In genomic region chr3:34264811-34265210, GRCm38 (mm10) we compare ENCODE assay signal across 26 mouse cellular contexts.
A peak's percentile ranks its signal among the peaks of the same experiment; 100 is the strongest.
DNase-seq lines count a peak whose midpoint lies in the region; ATAC-seq lines count a peak whose summit lies in the region.
"Had no signal": no experiment of that assay in that cellular context is flagged by ENCODE, and none has a peak within 500 bp of the region (broad histone marks: within the 10 kb centered on the region; RNA-seq: fewer than 3 reads in every experiment).

No protein-coding gene starts in this region.

- no peak overlapping the region for H3K27ac ChIP-seq in heart, embryonic 12.5 days (ENCODE audit: poor library complexity, severe bottlenecking)
- H3K27ac ChIP-seq: forebrain, embryonic 10.5 days; forebrain, embryonic 13.5 days; heart, embryonic 15.5 days; hindbrain, embryonic 10.5 days; hindbrain, embryonic 14.5 days; hindbrain, postnatal 0 days had no signal

- DNase-seq in adrenal gland, adult (ENCODE audit: inconsistent age in 2 of 2, low spot score in 1 of 2), result peak; percentile 26 to 62
- DNase-seq in adrenal gland, postnatal 4 days (ENCODE audit: low spot score in 2 of 2), result no peak
- DNase-seq in heart, postnatal 4 days, result peak; percentile 5
- DNase-seq in adrenal gland, postnatal 10 days, result peak; percentile 42
- DNase-seq in adrenal gland, postnatal 36 days, result peak; percentile 27 to 34
- no peak for DNase-seq in lung, postnatal 10 days
- DNase-seq: cerebellum, adult 11 months; cerebellum, adult 2 months; gastrocnemius, postnatal 10 days; gastrocnemius, postnatal 36 days; heart, adult 11 months; heart, postnatal 14 days; kidney, adult 18-20 months had no signal

- no peak overlapping the region for H3K4me3 ChIP-seq in heart, embryonic 12.5 days
- H3K4me3 ChIP-seq: forebrain, embryonic 10.5 days; forebrain, embryonic 13.5 days; heart, embryonic 15.5 days; hindbrain, embryonic 10.5 days had no signal

- H3K36me3 ChIP-seq in heart, embryonic 12.5 days, result no peaks in the 10 kb centered on the region
- H3K36me3 ChIP-seq: forebrain, embryonic 10.5 days; heart, embryonic 15.5 days; hindbrain, embryonic 10.5 days had no signal

- no peaks in the 10 kb centered on the region for H3K4me1 ChIP-seq in heart, embryonic 12.5 days (replicated peaks)
- H3K4me1 ChIP-seq: forebrain, embryonic 10.5 days; heart, embryonic 15.5 days; hindbrain, embryonic 10.5 days had no signal

- 30% methylated on average over 6 of the region's 6 CpGs for WGBS in heart, embryonic 12.5 days

- no peaks in the 10 kb centered on the region for H3K9me3 ChIP-seq in heart, embryonic 12.5 days (replicated peaks)
- H3K9me3 ChIP-seq: forebrain, embryonic 10.5 days; forebrain, embryonic 13.5 days; heart, embryonic 15.5 days; hindbrain, embryonic 10.5 days had no signal

- no peak overlapping the region for H3K9ac ChIP-seq in heart, embryonic 12.5 days
- H3K9ac ChIP-seq: forebrain, embryonic 13.5 days; heart, embryonic 15.5 days; hindbrain, embryonic 14.5 days had no signal

- no peak; the same call in 1 of the 2 replicates for ATAC-seq in heart, embryonic 12.5 days (ENCODE audit: insufficient number of reproducible peaks, low FRiP score)
- ATAC-seq in granulocyte monocyte progenitor cell, adult 5-6 weeks (replicated peaks; ENCODE audit: poor library complexity, severe bottlenecking), result no peak
- ATAC-seq: activated CD4-positive, CD25-positive, alpha-beta regulatory T cell, adult 4 months; forebrain, embryonic 13.5 days; forebrain, embryonic 16.5 days; hindbrain, postnatal 0 days; inflammation-experienced regulatory T-cells, adult 6 months; intestine, embryonic 16.5 days had no signal

- no peaks in the 10 kb centered on the region for H3K27me3 ChIP-seq in heart, embryonic 12.5 days (replicated peaks)
- H3K27me3 ChIP-seq: forebrain, embryonic 13.5 days; heart, embryonic 15.5 days had no signal

- no peak overlapping the region for H3K4me2 ChIP-seq in heart, embryonic 12.5 days
- H3K4me2 ChIP-seq: forebrain, embryonic 13.5 days; heart, embryonic 11.5 days; heart, embryonic 15.5 days; hindbrain, embryonic 14.5 days had no signal

Comparison
In these comparisons a context has a peak if more than half of its experiments do, and no peak if none do; other contexts are left out.
1. DNase-seq: peak in adrenal gland, adult (2 of 2), heart, postnatal 4 days (single experiment), adrenal gland, postnatal 10 days (single experiment) and adrenal gland, postnatal 36 days (2 of 2); none in adrenal gland, postnatal 4 days (0 of 2) and lung, postnatal 10 days (single experiment).